Mouse (Mus musculus): Measurements from ENCODE around the gene Arid1b.
A peak's percentile ranks its signal among the peaks of the same experiment; 100 is the strongest.

- 0 out of 2 replicates have a peak, but pooled peaks have one; percentile 16 for TF ChIP-seq CTCF (IDR thresholded peaks at IDR 0.05; ENCODE audit: low read depth)
- no peak for TF ChIP-seq EP300 (IDR thresholded peaks at IDR 0.05; ENCODE audit: low read depth)
Observed at GRCm38 (mm10) chr17:5205163-5205581, 211.0 kb downstream of the Arid1b start.

All from liver, postnatal 0 days (tissue).